Mouse (Mus musculus) MEL (cell line): ENCODE measurements around the gene Efna2.
A peak's percentile ranks its signal among the peaks of the same experiment; 100 is the strongest.

Experiments
- CTCF ChIP-seq, 3 experiments: IDR thresholded peaks in 2 of 3; conservative IDR thresholded peaks in 1 of 3; 2 replicates each; pipeline ENCODE4 v1.5.1; 2011 to 2012; ENCODE audit warnings: low read length in 3 of 3, low read depth in 2 of 3, mild to moderate bottlenecking in 2 of 3, improper control_type of control experiment in 1 of 3, inconsistent platforms in 1 of 3, mixed read lengths in 1 of 3, moderate library complexity in 1 of 3; ENCODE audit not compliant: control insufficient read depth in 1 of 3, insufficient read depth in 1 of 3, poor library complexity in 1 of 3, severe bottlenecking in 1 of 3
- EP300 ChIP-seq, 2 experiments: IDR thresholded peaks; 2 replicates each; pipeline ENCODE4 v1.6.1; 2011; ENCODE audit warnings: improper control_type of control experiment in 2 of 2, low read length in 2 of 2, low read depth in 1 of 2, mild to moderate bottlenecking in 1 of 2
- ETS1 ChIP-seq: IDR thresholded peaks from 2 replicates; pipeline ENCODE4 v1.6.1; 2012; ENCODE audit warnings: low read depth, mild to moderate bottlenecking, inconsistent platforms, low read length, improper control_type of control experiment, moderate library complexity
- GATA1 ChIP-seq: IDR thresholded peaks from 2 replicates; pipeline ENCODE4 v1.6.1; 2011; ENCODE audit warnings: low read depth, low read length, improper control_type of control experiment
- JUND ChIP-seq: IDR thresholded peaks from 2 replicates; pipeline ENCODE4 v1.6.1; 2011; ENCODE audit warnings: low read depth, mild to moderate bottlenecking, improper control_type of control experiment, low read length
- KAT2A ChIP-seq: conservative IDR thresholded peaks from 2 replicates; pipeline ENCODE4 v1.6.1; 2012; ENCODE audit warnings: low read depth, low read length, improper control_type of control experiment, inconsistent platforms
- MAX ChIP-seq: IDR thresholded peaks from 2 replicates; pipeline ENCODE4 v1.6.1; 2011; ENCODE audit warnings: low read length, improper control_type of control experiment
- POLR2A ChIP-seq, 2 experiments: IDR thresholded peaks; 2 replicates each; pipeline ENCODE4 v1.6.1; 2011 to 2012; ENCODE audit warnings: low read length in 2 of 2, mild to moderate bottlenecking in 2 of 2, control low read depth in 1 of 2, improper control_type of control experiment in 1 of 2, low read depth in 1 of 2, moderate library complexity in 1 of 2; ENCODE audit not compliant: control insufficient read depth in 1 of 2, insufficient read depth in 1 of 2, poor library complexity in 1 of 2
- RAD21 ChIP-seq: IDR thresholded peaks from 2 replicates; pipeline ENCODE4 v1.6.1; 2011; ENCODE audit warnings: mild to moderate bottlenecking, low read depth, low read length, improper control_type of control experiment
- TAL1 ChIP-seq: IDR thresholded peaks from 2 replicates; pipeline ENCODE4 v1.6.1; 2012; ENCODE audit warnings: mild to moderate bottlenecking, inconsistent platforms, low read length, moderate library complexity, mixed read lengths
- USF1 ChIP-seq: IDR thresholded peaks from 2 replicates; pipeline ENCODE4 v1.6.1; 2014; ENCODE audit warnings: low read depth, mild to moderate bottlenecking, inconsistent platforms, low read length, improper control_type of control experiment, moderate library complexity
- ZNF384 ChIP-seq: IDR thresholded peaks from 2 replicates; pipeline ENCODE4 v1.6.1; 2012; ENCODE audit warnings: low read depth, mild to moderate bottlenecking, inconsistent platforms, low read length, improper control_type of control experiment

GRCm38 (mm10) chr10:80138553-80139438, 40.5 kb upstream of the Efna2 start, which contains the start of gene Atp5d:
- TF ChIP-seq TAL1 (no peak), GATA1 (no peak), ETS1 (no peak), EP300 (IDR thresholded peaks at IDR 0.05; ENCODE audit: low read depth in 1 of 2, low read length in 2 of 2) (peak in 1 of 2 experiments; percentile 20; a peak in 1 of 4 replicates), USF1 (peak; percentile 89), CTCF (IDR thresholded peaks at IDR 0.05 in 2 of 3, conservative IDR thresholded peaks at IDR 0.05 in 1 of 3; ENCODE audit: control insufficient read depth in 1 of 3, insufficient read depth in 1 of 3, low read depth in 2 of 3, low read length in 3 of 3, poor library complexity in 1 of 3, severe bottlenecking in 1 of 3) (no peak), ZNF384 (no peak), MAX (peak; percentile 38; the same call in 1 of the 2 replicates), JUND (no peak), RAD21 (no peak), KAT2A (no peak), POLR2A (IDR thresholded peaks at IDR 0.05; ENCODE audit: control insufficient read depth in 1 of 2, insufficient read depth in 1 of 2, low read depth in 1 of 2, low read length in 2 of 2, poor library complexity in 1 of 2) (peak; percentile 65 to 68; a peak in 3 of 4 replicates)
